Mouse (Mus musculus) kidney, embryonic 16.5 days (tissue): ENCODE results near the gene Surf4. TPM values are rescaled to one million over a fixed set of nuclear protein-coding genes. Genes with fewer than 3 reads are reported as not detected.

ENCODE experiments used
- ATAC-seq: fragments of 200-750 bp; cut with Nextera tagmentation; 2 replicates; pipeline ENCODE4 v1.8.0; 2017; ENCODE audit warnings: moderate TSS enrichment; ENCODE audit not compliant: low FRiP score, low TSS enrichment
- H3K27ac ChIP-seq: fragments of 300-500 bp; sonication (generic); 2 replicates; pipeline ENCODE4 v1.5.1; 2014; ENCODE audit warnings: low read length
- H3K27me3 ChIP-seq: fragments of 300-500 bp; sonication (generic); 2 replicates; pipeline ENCODE4 v1.6.1; 2014; ENCODE audit warnings: low read length, control low read depth, mixed read lengths; ENCODE audit not compliant: insufficient read depth
- H3K36me3 ChIP-seq: fragments of 300-500 bp; sonication (generic); 2 replicates; pipeline ENCODE4 v1.6.1; 2014; ENCODE audit warnings: low read length, control low read depth, mixed read lengths; ENCODE audit not compliant: insufficient read depth
- H3K4me1 ChIP-seq: fragments of 300-500 bp; sonication (generic); 2 replicates; pipeline ENCODE4 v1.6.1; 2014; ENCODE audit warnings: low read length, control low read depth, mixed read lengths; ENCODE audit not compliant: insufficient read depth
- H3K4me2 ChIP-seq: fragments of 300-500 bp; sonication (generic); replicated peaks from 2 replicates; pipeline ENCODE4 v1.6.1; 2014; ENCODE audit warnings: low read depth, low read length
- H3K4me3 ChIP-seq: fragments of 300-500 bp; sonication (generic); 2 replicates; pipeline ENCODE4 v1.5.1; 2014; ENCODE audit warnings: mild to moderate bottlenecking, low read length
- H3K9ac ChIP-seq: fragments of 300-500 bp; sonication (generic); replicated peaks from 2 replicates; pipeline ENCODE4 v1.6.1; 2014; ENCODE audit warnings: low read length
- H3K9me3 ChIP-seq: fragments of 300-500 bp; sonication (generic); 2 replicates; pipeline ENCODE4 v1.6.1; 2016; ENCODE audit warnings: low read length, control low read depth
- WGBS: fragments of 180-500 bp; shearing (Covaris S2); extraction: QIAGEN DNeasy Blood & Tissue Kit; methylation state at CpG from one replicate; pipeline ENCODE4 v1.1.7; 2014; 5-methylcytosine and 5-hydroxymethylcytosine counted together
- polyA plus RNA-seq: library from polyadenylated mRNA; unstranded; fragments of >200 nt; fragmentation: Nextera tagmentation; extraction: Ambion mirVana; gene quantifications from 2 replicates; pipeline ENCODE4 v1.2.1, GENCODE M21; 2015

Surf4 gene
- polyA plus RNA-seq, 1 experiment from 2014 or later: 248 TPM

GRCm38 (mm10) chr2:26870666-26871065 lies 63.1 kb downstream of the Surf4 start:
- Histone ChIP-seq H3K27ac (no peak overlapping the region), H3K36me3 (no peaks in the 10 kb centered on the region), H3K4me3 (no peak overlapping the region), H3K27me3 (no peaks in the 10 kb centered on the region), H3K4me1 (no peaks in the 10 kb centered on the region), H3K9ac (no peak overlapping the region), H3K4me2 (no peak overlapping the region), H3K9me3 (no peaks in the 10 kb centered on the region)
- 57% methylated on average over 6 of the region's 6 CpGs for WGBS
- no peak for ATAC-seq

Other genes starting within 250 kb of the Surf4 start
- gene Abo, start 68.9 kb downstream of the Surf4 start, polyA plus RNA-seq: not detected in 2 replicates
- gene Surf6, start 31.0 kb downstream of the Surf4 start, polyA plus RNA-seq: 34.2 and 34.7 TPM in 2 replicates
- 62.6 and 62.9 TPM in 2 replicates for gene Med22, start 23.3 kb downstream of the Surf4 start, polyA plus RNA-seq
- 574 and 624 TPM in 2 replicates for gene Rpl7a, start 23.2 kb downstream of the Surf4 start, polyA plus RNA-seq
- gene Surf2, start 17.6 kb downstream of the Surf4 start, polyA plus RNA-seq: 46.6 and 52.2 TPM in 2 replicates
- gene Surf1, start 17.4 kb downstream of the Surf4 start, polyA plus RNA-seq: 61.0 and 63.9 TPM in 2 replicates
- gene Stkld1, start 119 bp upstream of the Surf4 start, polyA plus RNA-seq: 0.07 and 0.10 TPM in 2 replicates
- 51.6 and 52.6 TPM in 2 replicates for gene Rexo4, start 30.5 kb upstream of the Surf4 start, polyA plus RNA-seq
- gene Adamts13, start 39.5 kb upstream of the Surf4 start, polyA plus RNA-seq: not detected in 2 replicates
- gene Cacfd1, start 76.0 kb upstream of the Surf4 start, polyA plus RNA-seq: 70.2 and 70.3 TPM in 2 replicates
- gene Slc2a6, start 94.1 kb upstream of the Surf4 start, polyA plus RNA-seq: 0.33 and 0.84 TPM in 2 replicates
- gene Mymk, start 138.3 kb upstream of the Surf4 start, polyA plus RNA-seq: 1.5 and 1.6 TPM in 2 replicates
- 1.6 and 2.0 TPM in 2 replicates for gene Adamtsl2, start 145.5 kb upstream of the Surf4 start, polyA plus RNA-seq
- gene Fam163b, start 208.6 kb upstream of the Surf4 start, polyA plus RNA-seq: 0.08 and 0.14 TPM in 2 replicates
- gene Dbh, start 231.3 kb upstream of the Surf4 start, polyA plus RNA-seq: 3.0 and 7.1 TPM in 2 replicates